Mouse (Mus musculus) liver, embryonic 13.5 days (tissue): ENCODE data around the gene Cdt1. TPM values are rescaled to one million over a fixed set of nuclear protein-coding genes. Genes with fewer than 3 reads are reported as not detected.
A peak's percentile ranks its signal among the peaks of the same experiment; 100 is the strongest.

Source experiments
- ATAC-seq: fragments of 200-750 bp; cut with Nextera tagmentation; 2 replicates; pipeline ENCODE4 v1.8.0; 2017; ENCODE audit warnings: low read depth, mild to moderate bottlenecking, moderate number of reproducible peaks, moderate library complexity
- DNase-seq: peaks from one replicate; pipeline ENCODE4 v3.0.0; 2022
- H3K27ac ChIP-seq: fragments of 300-500 bp; sonication (generic); 2 replicates; pipeline ENCODE4 v1.5.1; 2015; ENCODE audit warnings: moderate library complexity, mild to moderate bottlenecking, inconsistent platforms
- H3K27me3 ChIP-seq: fragments of 300-500 bp; sonication (generic); 2 replicates; pipeline ENCODE4 v1.6.1; 2015; ENCODE audit warnings: mild to moderate bottlenecking, inconsistent platforms
- H3K36me3 ChIP-seq: fragments of 300-500 bp; sonication (generic); 2 replicates; pipeline ENCODE4 v1.6.1; 2015; ENCODE audit warnings: mild to moderate bottlenecking, inconsistent platforms
- H3K4me1 ChIP-seq: fragments of 300-500 bp; sonication (generic); replicated peaks from 2 replicates; pipeline ENCODE4 v1.6.1; 2015; ENCODE audit warnings: inconsistent platforms
- H3K4me2 ChIP-seq: fragments of 300-500 bp; sonication (generic); 2 replicates; pipeline ENCODE4 v1.6.1; 2015; ENCODE audit warnings: inconsistent platforms, mild to moderate bottlenecking, moderate library complexity
- H3K4me3 ChIP-seq: fragments of 300-500 bp; sonication (generic); replicated peaks from 2 replicates; pipeline ENCODE4 v1.5.1; 2015; ENCODE audit warnings: mild to moderate bottlenecking, inconsistent platforms
- H3K9ac ChIP-seq: fragments of 300-500 bp; sonication (generic); 2 replicates; pipeline ENCODE4 v1.6.1; 2015; ENCODE audit warnings: mild to moderate bottlenecking, inconsistent platforms
- H3K9me3 ChIP-seq: fragments of 300-500 bp; sonication (generic); replicated peaks from 2 replicates; pipeline ENCODE4 v1.6.1; 2016; ENCODE audit warnings: inconsistent platforms
- WGBS: fragments of 180-500 bp; shearing (Covaris S2); methylation state at CpG from one replicate; pipeline ENCODE4 v1.1.7; 2015; ENCODE audit not compliant: insufficient replicate concordance; 5-methylcytosine and 5-hydroxymethylcytosine counted together
- polyA plus RNA-seq: library from polyadenylated mRNA; unstranded; fragments of >200 nt; fragmentation: Nextera tagmentation; extraction: Ambion mirVana; gene quantifications from 2 replicates; pipeline ENCODE4 v1.2.1, GENCODE M21; 2015

The Cdt1 gene
- polyA plus RNA-seq, 1 experiment from 2014 or later: 60.6 TPM

DNA sequence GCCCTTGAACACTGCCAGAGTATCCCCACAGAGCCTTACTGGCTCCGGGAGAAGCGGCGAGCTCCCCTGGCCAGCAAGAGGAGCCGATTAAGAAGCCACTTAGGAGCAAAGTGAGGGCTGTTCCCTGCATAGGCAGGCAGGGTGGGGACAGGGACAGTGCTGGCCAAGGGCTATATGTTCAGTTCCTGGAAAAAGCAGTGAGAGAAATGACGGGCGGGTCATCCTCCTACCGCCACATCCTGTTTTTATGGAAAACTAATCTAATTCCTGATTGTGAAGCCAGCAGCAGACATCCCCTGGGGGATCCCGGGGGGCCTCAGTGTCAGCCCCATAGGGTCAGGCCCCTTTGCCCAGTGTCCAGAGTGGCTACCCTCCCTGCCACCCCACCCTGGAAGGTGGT, 36.5 kb upstream of the Cdt1 start:
- no peak overlapping the region for H3K9ac ChIP-seq
- ATAC-seq (no peak), DNase-seq (no peak)
- H3K27me3 ChIP-seq: no peaks in the 10 kb centered on the region
- no peaks in the 10 kb centered on the region for H3K9me3 ChIP-seq
- WGBS: 82% methylated on average over 8 of the region's 8 CpGs
- peaks cover 88% of the 10 kb centered on the region for H3K4me1 ChIP-seq
- no peak overlapping the region for H3K4me3 ChIP-seq
- H3K4me2 ChIP-seq: no peak overlapping the region
- peaks cover 62% of the 10 kb centered on the region for H3K36me3 ChIP-seq
- H3K27ac ChIP-seq: peak overlapping the region; percentile 59

DNA sequence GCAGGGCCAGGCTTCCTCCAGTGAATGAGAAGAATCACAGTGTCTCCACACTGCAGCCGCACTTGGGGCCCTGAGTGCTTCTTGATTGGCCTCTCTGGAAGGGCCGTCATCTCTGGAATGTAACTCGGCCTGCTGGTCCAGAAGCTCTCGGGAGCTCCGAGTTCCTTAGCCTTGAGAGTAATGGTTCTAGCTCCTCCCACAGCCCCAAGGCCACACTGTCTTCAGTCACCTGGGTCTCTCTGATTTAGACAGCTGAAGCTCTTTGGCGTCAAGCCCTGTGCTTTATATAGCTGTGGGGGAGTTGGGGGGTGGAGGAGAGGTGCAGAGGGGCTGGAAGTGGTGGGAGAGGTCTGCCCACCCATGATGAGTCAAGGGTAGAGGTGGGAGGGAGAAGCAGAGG, 30.8 kb upstream of the Cdt1 start:
- Histone ChIP-seq H3K4me1 (peaks cover 93% of the 10 kb centered on the region), H3K27me3 (no peaks in the 10 kb centered on the region), H3K27ac (peak overlapping the region; percentile 98), H3K9ac (peak overlapping the region; percentile 78), H3K9me3 (no peaks in the 10 kb centered on the region), H3K4me3 (peak overlapping the region; percentile 48), H3K4me2 (peak overlapping the region; percentile 78), H3K36me3 (peaks cover 59% of the 10 kb centered on the region)
- WGBS: 33% methylated on average over 6 of the region's 6 CpGs
- DNase-seq (no peak), ATAC-seq (no peak)

DNA sequence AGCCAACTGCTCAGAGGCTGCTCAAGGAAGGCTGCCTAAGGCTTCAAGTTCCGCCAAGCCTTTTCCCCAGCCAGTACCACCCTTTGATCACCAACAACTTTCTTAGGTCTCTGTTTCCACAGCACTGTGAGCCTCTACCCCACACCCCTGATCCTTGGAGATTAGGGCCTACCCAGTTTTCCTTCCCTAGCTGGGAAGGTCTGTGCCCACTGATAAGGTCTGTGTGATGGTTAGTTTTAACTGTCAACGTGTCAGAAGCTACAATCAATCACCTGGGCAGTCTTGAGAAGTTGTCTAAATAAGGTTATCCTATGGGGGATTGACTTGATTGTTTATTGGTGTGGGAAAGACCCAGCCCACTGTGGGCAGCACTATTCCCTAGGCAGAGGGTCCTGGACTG, 30.0 kb upstream of the Cdt1 start:
- Histone ChIP-seq H3K4me2 (peak overlapping the region; percentile 78), H3K27me3 (no peaks in the 10 kb centered on the region), H3K9me3 (no peaks in the 10 kb centered on the region), H3K27ac (peak overlapping the region; percentile 98), H3K9ac (peak overlapping the region; percentile 78), H3K4me1 (peaks cover 93% of the 10 kb centered on the region), H3K36me3 (peaks cover 63% of the 10 kb centered on the region), H3K4me3 (peak overlapping the region; percentile 48)
- ATAC-seq (peak; percentile 94), DNase-seq (peak; percentile 82)
- WGBS: 8% methylated on average over 2 of the region's 2 CpGs

DNA sequence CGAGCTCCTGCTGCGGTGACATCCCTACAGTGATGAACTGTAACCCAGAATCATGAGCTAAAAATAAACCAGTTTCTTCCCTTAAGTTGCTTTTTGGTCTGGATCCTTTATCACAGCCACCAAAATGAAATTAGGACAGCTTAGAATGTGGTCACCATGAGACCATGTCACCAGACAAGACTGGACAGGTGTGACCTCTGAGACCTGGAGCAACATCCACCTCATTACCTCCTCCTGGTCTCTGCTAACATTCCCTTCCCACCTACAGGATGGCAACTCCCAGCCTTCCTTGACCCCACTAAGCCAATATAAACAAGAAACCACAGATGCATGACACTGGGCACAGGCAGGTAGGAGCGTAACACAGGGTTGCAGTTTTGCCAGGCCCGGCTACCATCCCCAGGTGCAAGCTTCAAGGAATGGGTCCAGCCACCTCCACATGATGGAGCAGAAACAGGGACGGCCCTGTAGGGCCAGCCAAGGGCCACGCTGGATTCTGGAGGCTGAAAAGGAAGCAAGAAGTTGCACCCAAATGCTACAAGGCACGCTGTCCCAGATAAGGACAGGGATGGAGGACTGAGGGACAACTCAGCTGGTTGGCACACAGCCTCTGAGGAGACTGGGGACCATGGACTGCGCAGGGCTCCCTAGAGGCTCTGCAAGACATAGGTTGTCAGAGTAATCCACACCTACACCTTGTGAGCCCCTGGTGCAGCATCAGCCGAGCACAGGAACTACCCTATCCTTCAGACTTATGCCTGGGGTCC, 29.3 kb upstream of the Cdt1 start:
- H3K4me1 ChIP-seq: peaks cover 93% of the 10 kb centered on the region
- H3K27me3 ChIP-seq: no peaks in the 10 kb centered on the region
- 53% methylated on average over 9 of the region's 9 CpGs for whole genome bisulfite sequencing
- peak overlapping the region; percentile 78 for H3K4me2 ChIP-seq
- DNase-seq: peak; percentile 52
- H3K4me3 ChIP-seq: peak overlapping the region; percentile 48; the same call in 1 of the 2 replicates
- peak; percentile 39 for ATAC-seq
- H3K9ac ChIP-seq: peak overlapping the region; percentile 78
- peak overlapping the region; percentile 98 for H3K27ac ChIP-seq
- H3K9me3 ChIP-seq: no peaks in the 10 kb centered on the region
- peaks cover 65% of the 10 kb centered on the region for H3K36me3 ChIP-seq

DNA sequence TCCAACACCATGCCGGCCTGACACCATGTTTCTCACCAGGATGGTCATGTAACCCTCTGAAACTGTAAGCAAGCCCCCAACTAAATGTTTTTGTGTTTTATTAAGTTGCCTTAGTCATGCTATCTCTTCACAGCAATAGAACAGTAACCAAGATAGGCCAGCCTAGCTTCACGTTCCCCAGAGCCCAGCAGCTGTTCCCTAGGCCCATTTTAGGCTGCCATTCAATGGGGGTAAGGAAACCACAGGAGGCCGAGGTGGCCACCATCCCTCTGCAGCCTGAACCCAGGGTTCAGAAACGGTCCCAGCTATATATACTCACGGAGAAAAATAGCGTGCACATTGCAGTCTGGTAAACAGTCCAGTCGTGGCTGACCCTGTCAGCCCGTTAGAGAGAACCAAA, 23.7 kb upstream of the Cdt1 start:
- Histone ChIP-seq H3K36me3 (peaks cover 56% of the 10 kb centered on the region), H3K4me1 (peaks cover 99% of the 10 kb centered on the region)

DNA sequence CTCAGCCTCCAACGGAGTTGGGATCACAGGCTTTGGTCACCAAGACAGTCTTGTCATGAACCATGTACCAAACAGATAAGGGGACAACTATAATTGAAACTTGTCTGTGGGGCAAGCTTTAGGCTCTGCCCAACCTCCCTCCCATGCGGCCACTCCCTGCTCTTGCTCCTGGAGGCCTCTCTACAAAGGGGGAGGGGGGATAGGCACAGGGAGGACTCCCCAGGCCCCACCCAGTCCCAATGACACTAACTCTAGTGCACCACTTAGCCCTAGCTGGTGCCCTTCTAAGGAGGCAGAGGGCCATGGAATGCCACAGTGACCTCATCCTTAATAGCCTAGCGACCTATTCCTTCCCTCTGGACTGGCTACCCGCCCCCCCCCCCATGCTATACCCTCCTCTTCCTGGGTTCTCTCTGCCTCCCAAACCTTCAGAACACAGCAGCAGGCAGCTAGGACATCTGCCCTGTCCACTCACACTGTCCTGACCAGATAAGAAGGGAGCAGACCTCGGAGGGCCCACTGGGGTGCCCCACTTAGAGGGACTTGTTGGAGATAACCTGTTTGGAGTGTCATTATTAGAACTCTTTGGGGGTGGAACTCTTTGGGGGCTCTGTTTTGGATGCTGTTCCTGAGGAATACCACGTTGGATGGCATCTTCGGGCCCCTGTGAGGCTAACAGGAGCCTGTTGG, 21.6 kb upstream of the Cdt1 start:
- Histone ChIP-seq H3K4me3 (peak overlapping the region; percentile 99), H3K36me3 (peaks cover 45% of the 10 kb centered on the region), H3K4me2 (peak overlapping the region; percentile 99), H3K27me3 (no peaks in the 10 kb centered on the region), H3K9me3 (no peaks in the 10 kb centered on the region), H3K27ac (peak overlapping the region; percentile 99), H3K4me1 (peaks cover 91% of the 10 kb centered on the region), H3K9ac (peak overlapping the region; percentile 99)
- DNase-seq: peak; percentile 87
- ATAC-seq: peak; percentile 86
- WGBS: 33% methylated on average over 7 of the region's 7 CpGs

More for the DNA sequence above, 23.7 kb upstream of the Cdt1 start:
- Histone ChIP-seq H3K9ac (peak overlapping the region; percentile 30; the same call in 1 of the 2 replicates), H3K27me3 (no peaks in the 10 kb centered on the region), H3K4me3 (no peak overlapping the region), H3K9me3 (no peaks in the 10 kb centered on the region), H3K4me2 (no peak overlapping the region), H3K27ac (peak overlapping the region; percentile 99)
- no peak for ATAC-seq
- no peak for DNase-seq
- 79% methylated on average over 8 of the region's 8 CpGs for WGBS

DNA sequence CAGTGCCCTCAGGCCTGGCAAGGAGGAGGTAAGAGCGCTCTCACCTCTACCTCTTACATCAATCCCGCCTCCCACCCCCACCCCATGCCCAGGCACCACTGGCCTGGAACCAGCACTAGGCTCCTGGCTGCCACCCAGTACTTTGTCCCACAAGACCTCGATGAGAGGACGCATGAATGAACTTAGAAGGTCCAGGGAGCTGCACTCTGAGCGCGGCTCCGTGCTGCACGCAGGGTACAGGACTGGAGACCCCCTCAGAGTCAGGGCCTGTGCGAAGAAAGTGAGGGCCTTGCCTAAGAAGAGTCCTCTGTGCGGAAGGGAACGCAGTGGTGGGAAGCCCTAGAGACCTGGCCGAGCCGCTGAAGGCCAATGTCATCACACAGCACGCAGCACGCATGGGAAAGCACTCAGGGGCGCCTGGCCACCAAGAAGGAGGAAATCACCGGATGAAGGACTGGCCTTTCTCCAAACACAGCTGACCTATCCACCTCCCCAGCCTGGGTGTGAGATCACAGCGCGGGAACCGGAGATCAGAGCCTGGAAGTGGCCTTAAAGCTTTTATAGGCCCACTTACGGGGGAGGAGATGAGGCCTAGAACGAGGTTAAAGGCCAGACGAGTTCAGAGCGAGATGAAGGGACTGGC, 20.9 kb upstream of the Cdt1 start:
- H3K27me3 ChIP-seq: no peaks in the 10 kb centered on the region
- no peaks in the 10 kb centered on the region for H3K9me3 ChIP-seq
- H3K4me3 ChIP-seq: peak overlapping the region; percentile 99
- H3K9ac ChIP-seq: peak overlapping the region; percentile 99
- H3K36me3 ChIP-seq: peaks cover 38% of the 10 kb centered on the region
- no peak for ATAC-seq
- no peak for DNase-seq
- H3K4me2 ChIP-seq: peak overlapping the region; percentile 99
- H3K4me1 ChIP-seq: peaks cover 88% of the 10 kb centered on the region
- 58% methylated on average over 24 of the region's 24 CpGs for WGBS
- H3K27ac ChIP-seq: peak overlapping the region; percentile 99

DNA sequence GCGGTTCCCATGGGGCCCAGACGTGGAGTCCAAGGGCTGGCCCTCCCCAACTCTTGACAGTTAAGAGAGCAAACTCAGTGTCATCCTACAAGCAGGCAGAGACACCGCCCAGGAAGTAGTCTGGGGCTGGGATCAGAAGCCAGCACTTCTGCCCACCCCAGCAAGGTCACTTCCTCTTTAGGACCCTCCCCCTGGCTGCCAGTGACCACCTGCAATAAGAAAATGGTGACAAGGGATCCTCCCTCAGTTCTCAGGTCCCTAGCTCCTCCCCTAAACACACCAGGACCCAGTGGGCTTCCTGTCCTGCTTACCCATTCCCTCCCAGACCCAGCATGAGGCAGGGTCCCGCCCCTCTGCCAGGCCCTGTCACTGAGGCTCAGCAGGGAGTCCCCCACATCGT, 20.0 kb upstream of the Cdt1 start:
- Histone ChIP-seq H3K27ac (peak overlapping the region; percentile 99), H3K27me3 (no peaks in the 10 kb centered on the region), H3K4me1 (peaks cover 83% of the 10 kb centered on the region), H3K4me3 (peak overlapping the region; percentile 99), H3K4me2 (peak overlapping the region; percentile 99), H3K36me3 (peaks cover 29% of the 10 kb centered on the region), H3K9me3 (no peaks in the 10 kb centered on the region), H3K9ac (peak overlapping the region; percentile 99)
- ATAC-seq (peak; percentile 72), DNase-seq (peak; percentile 82)
- 3% methylated on average over 5 of the region's 5 CpGs for WGBS

DNA sequence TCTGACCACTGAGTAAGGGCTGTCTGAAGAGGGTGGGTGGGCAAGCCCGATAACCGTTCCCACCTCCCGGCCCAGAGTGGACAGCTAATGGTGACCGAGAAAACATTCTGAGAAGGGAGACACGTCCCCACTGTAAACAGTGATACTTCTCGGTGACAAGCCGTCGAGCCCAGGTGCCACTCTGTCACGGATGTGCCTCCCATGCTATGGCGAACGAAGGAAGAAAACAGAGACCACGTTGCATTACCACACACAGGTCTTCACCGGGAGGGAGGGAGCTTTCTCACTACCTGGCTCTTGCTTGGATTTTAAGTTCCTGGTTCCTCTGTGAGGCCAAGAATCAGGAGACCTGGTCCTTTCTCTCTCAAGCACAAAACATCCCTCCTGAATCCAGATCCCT, 19.5 kb upstream of the Cdt1 start:
- DNase-seq: no peak
- Histone ChIP-seq H3K4me2 (peak overlapping the region; percentile 99), H3K27me3 (no peaks in the 10 kb centered on the region), H3K36me3 (peaks cover 24% of the 10 kb centered on the region), H3K4me1 (peaks cover 80% of the 10 kb centered on the region), H3K27ac (peak overlapping the region; percentile 99), H3K9me3 (no peaks in the 10 kb centered on the region), H3K4me3 (peak overlapping the region; percentile 99), H3K9ac (peak overlapping the region; percentile 99)
- 32% methylated on average over 13 of the region's 13 CpGs for WGBS
- ATAC-seq: no peak

DNA sequence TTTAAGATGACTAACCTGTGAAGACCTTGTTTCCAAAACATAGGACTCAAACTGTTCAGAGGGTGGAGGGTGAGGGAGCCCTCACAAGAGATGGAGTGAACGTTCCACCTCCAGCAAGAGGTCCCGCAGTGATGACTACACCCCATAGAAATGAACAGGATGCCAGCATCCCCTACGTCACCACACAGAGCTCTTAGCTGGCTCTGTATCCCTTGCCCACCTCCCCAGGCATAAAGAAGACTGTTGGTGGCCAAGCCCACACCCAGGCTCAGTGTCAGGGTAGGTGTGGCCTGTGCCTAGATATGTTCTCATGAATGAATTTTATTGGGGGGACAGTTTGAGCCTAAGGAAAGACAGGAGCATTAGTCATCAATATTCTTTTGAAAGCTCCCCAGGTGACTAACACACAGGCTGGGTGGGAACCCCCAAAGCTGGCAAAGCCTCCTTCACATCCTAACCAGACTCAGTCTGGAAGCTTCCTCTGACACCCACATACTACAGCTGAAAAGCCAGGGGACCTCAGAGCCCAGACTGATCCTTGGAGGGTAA, 18.9 kb upstream of the Cdt1 start:
- DNase-seq (no peak), ATAC-seq (no peak)
- Histone ChIP-seq H3K9ac (peak overlapping the region; percentile 99), H3K27me3 (no peaks in the 10 kb centered on the region), H3K27ac (peak overlapping the region; percentile 99), H3K9me3 (no peaks in the 10 kb centered on the region), H3K4me1 (peaks cover 80% of the 10 kb centered on the region), H3K4me2 (peak overlapping the region; percentile 99), H3K4me3 (peak overlapping the region; percentile 99), H3K36me3 (peaks cover 18% of the 10 kb centered on the region)
- 51% methylated on average over 3 of the region's 3 CpGs for WGBS
